Mouse (Mus musculus) midbrain, postnatal 0 days (tissue): Measurements from ENCODE around the gene Gm14139. TPM values are rescaled to one million over a fixed set of nuclear protein-coding genes. Genes with fewer than 3 reads are reported as not detected.
"Not testable (repeated sequence)": the region's sequence is repeated elsewhere in the genome, so short reads cannot be mapped to it uniquely, and the experiment has no call there.

Source experiments
- ATAC-seq: fragments of 200-750 bp; cut with Nextera tagmentation; 2 replicates; pipeline ENCODE4 v1.8.0; 2017; ENCODE audit warnings: moderate number of reproducible peaks, mild to moderate bottlenecking, moderate TSS enrichment, moderate library complexity; ENCODE audit not compliant: low FRiP score
- DNase-seq: peaks from one replicate; pipeline ENCODE4 v3.0.0-alpha.2; 2015; ENCODE audit warnings: low spot score
- H3K27ac ChIP-seq: fragments of 300-500 bp; sonication (generic); 2 replicates; pipeline ENCODE4 v1.5.1; 2014; ENCODE audit warnings: low read depth, mild to moderate bottlenecking, low read length, mixed read lengths
- H3K27me3 ChIP-seq: fragments of 300-500 bp; sonication (generic); 2 replicates; pipeline ENCODE4 v1.6.1; 2014; ENCODE audit warnings: low read length, control low read depth, mixed read lengths; ENCODE audit not compliant: insufficient read depth
- H3K36me3 ChIP-seq: fragments of 300-500 bp; sonication (generic); 2 replicates; pipeline ENCODE4 v1.6.1; 2014; ENCODE audit warnings: low read length, control low read depth, mixed read lengths; ENCODE audit not compliant: insufficient read depth
- H3K4me1 ChIP-seq: fragments of 300-500 bp; sonication (generic); 2 replicates; pipeline ENCODE4 v1.6.1; 2014; ENCODE audit warnings: mild to moderate bottlenecking, control low read depth, antibody characterized with exemption, low read length, mixed read lengths; ENCODE audit not compliant: insufficient read depth
- H3K4me2 ChIP-seq: fragments of 300-500 bp; sonication (generic); 2 replicates; pipeline ENCODE4 v1.6.1; 2014; ENCODE audit warnings: low read depth, mild to moderate bottlenecking, low read length, mixed read lengths; ENCODE audit not compliant: poor library complexity, severe bottlenecking
- H3K4me3 ChIP-seq: fragments of 300-500 bp; sonication (generic); 2 replicates; pipeline ENCODE4 v1.5.1; 2014; ENCODE audit warnings: low read depth, mild to moderate bottlenecking, low read length, moderate library complexity
- H3K9ac ChIP-seq: fragments of 300-500 bp; sonication (generic); replicated peaks from 2 replicates; pipeline ENCODE4 v1.6.1; 2014; ENCODE audit warnings: mild to moderate bottlenecking, low read length, moderate library complexity, mixed read lengths; ENCODE audit not compliant: poor library complexity, severe bottlenecking
- H3K9me3 ChIP-seq: fragments of 300-500 bp; sonication (generic); 2 replicates; pipeline ENCODE4 v1.6.1; 2016; ENCODE audit warnings: low read length, control low read depth
- CTCF ChIP-seq: IDR thresholded peaks from 2 replicates; pipeline ENCODE4 v1.5.1; 2016; ENCODE audit warnings: antibody characterized with exemption, mild to moderate bottlenecking
- WGBS: fragments of 180-500 bp; shearing (Covaris S2); extraction: QIAGEN DNeasy Blood & Tissue Kit; methylation state at CpG from one replicate; pipeline ENCODE4 v1.1.7; 2014; 5-methylcytosine and 5-hydroxymethylcytosine counted together
- polyA plus RNA-seq: library from polyadenylated mRNA; unstranded; fragments of >200 nt; fragmentation: Nextera tagmentation; extraction: Ambion mirVana; gene quantifications from 2 replicates; pipeline ENCODE4 v1.2.1, GENCODE M21; 2015
- total RNA-seq: library from RNA; depleted of rRNA; stranded (reverse); fragments of >200 nt; gene quantifications from 2 replicates; pipeline ENCODE4 v1.2.3, GENCODE M21; 2014; rRNA removed

Gm14139 gene
- not detected in 2 replicates for total RNA-seq
- not detected in 2 replicates for polyA plus RNA-seq

DNA sequence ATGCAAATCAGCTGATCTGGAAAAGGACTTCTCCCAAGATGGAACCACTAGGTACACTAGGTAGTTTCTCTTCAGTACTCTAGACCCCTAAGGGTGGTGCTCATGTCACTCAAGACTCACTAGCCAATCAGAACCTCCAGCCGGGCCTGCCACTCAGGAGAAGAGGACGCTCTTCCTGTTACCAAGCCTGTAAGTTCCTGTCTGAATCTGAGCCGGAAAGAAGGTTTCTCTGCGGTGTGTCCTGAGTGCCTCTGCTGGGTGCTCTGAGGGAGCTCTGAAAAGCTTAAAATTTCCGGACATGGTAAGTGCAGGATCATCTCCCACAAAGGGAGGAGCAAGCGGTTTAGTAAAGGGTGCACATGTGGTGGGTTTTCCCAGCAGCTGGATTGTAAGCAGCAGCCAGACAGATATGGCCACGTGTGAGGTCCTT is at the start of gene Gm14139:
Gm14139 (plus strand) TSS at position 186 of the 430 bp plus-strand sequence.
- H3K9me3 ChIP-seq: peaks cover 11% of the 10 kb centered on the region
- not testable (repeated sequence) for H3K27ac ChIP-seq, H3K36me3 ChIP-seq, DNase-seq, H3K27me3 ChIP-seq, ATAC-seq, H3K4me1 ChIP-seq, H3K9ac ChIP-seq, H3K4me2 ChIP-seq, H3K4me3 ChIP-seq
- 78% methylated on average over 7 of the region's 7 CpGs for WGBS

- peaks cover 15% of the 10 kb centered on the region; the same call in 1 of the 2 replicates for H3K9me3 ChIP-seq
- WGBS: 84% methylated on average over 1 of the region's 1 CpGs
- not testable (repeated sequence) for DNase-seq, H3K27ac ChIP-seq, H3K27me3 ChIP-seq, ATAC-seq, H3K9ac ChIP-seq, H3K4me1 ChIP-seq, H3K4me2 ChIP-seq, H3K36me3 ChIP-seq, H3K4me3 ChIP-seq
These were observed 49.6 kb upstream of the Gm14139 start for GRCm38 (mm10) chr2:150132002-150132401.

DNA sequence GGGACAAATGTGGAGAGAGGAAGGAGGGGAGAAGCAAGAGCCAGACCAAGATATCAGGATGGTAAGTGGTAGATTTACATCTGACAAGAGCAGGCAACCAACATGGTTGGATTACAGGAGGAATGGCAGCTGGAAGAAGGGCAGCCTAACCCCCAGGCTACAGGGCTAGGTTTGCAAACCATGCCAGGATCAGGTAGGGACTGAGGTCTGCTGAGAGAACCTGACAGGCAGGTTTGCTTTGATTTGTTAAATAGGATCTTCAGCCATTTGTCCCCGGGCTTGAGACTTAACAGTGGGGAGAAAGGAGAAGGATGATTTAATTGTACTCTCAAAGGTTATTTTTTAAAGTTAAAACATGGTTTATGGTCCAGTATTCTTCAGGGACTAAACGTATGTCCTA is 48.8 kb upstream of the Gm14139 start:
- no peak for DNase-seq
- Histone ChIP-seq H3K9me3 (peaks cover 13% of the 10 kb centered on the region; the same call in 1 of the 2 replicates), H3K9ac (no peak overlapping the region), H3K4me3 (no peak overlapping the region), H3K27me3 (no peaks in the 10 kb centered on the region), H3K4me1 (no peaks in the 10 kb centered on the region), H3K4me2 (no peak overlapping the region), H3K27ac (no peak overlapping the region), H3K36me3 (no peaks in the 10 kb centered on the region)
- no peak for TF ChIP-seq CTCF
- ATAC-seq: no peak
- 92% methylated on average over 2 of the region's 2 CpGs for WGBS

- no peaks in the 10 kb centered on the region for H3K27me3 ChIP-seq
- H3K36me3 ChIP-seq: no peaks in the 10 kb centered on the region
- no peaks in the 10 kb centered on the region for H3K4me1 ChIP-seq
- H3K9ac ChIP-seq: peak within 1 kb of the TSS; percentile 53
- H3K4me3 ChIP-seq: peak within 1 kb of the TSS; percentile 57
- ATAC-seq (peak; percentile 100), DNase-seq (peak; percentile 97)
- H3K9me3 ChIP-seq: 0 out of 2 replicates have a peak, but pooled peaks cover 3% of the 10 kb centered on the region
- TF ChIP-seq CTCF: peak; percentile 43
- under 1% methylated on average over 13 of the region's 13 CpGs for WGBS
- H3K27ac ChIP-seq: peak within 1 kb of the TSS; percentile 62
- H3K4me2 ChIP-seq: peak within 1 kb of the TSS; percentile 57
These were observed 45.1 kb upstream of the Gm14139 start, which contains the start of gene Zfp120 for GRCm38 (mm10) chr2:150136435-150136897. Zfp120 (minus strand) TSS chr2:150136708.

GRCm38 (mm10) chr2:150166703-150167102 is 14.9 kb upstream of the Gm14139 start:
- Histone ChIP-seq H3K27ac (no peak overlapping the region), H3K9me3 (no peaks in the 10 kb centered on the region), H3K36me3 (no peaks in the 10 kb centered on the region), H3K27me3 (no peaks in the 10 kb centered on the region), H3K4me2 (no peak overlapping the region), H3K4me3 (no peak overlapping the region), H3K9ac (no peak overlapping the region), H3K4me1 (no peaks in the 10 kb centered on the region)
- no peak for TF ChIP-seq CTCF
- ATAC-seq (no peak), DNase-seq (no peak)

DNA sequence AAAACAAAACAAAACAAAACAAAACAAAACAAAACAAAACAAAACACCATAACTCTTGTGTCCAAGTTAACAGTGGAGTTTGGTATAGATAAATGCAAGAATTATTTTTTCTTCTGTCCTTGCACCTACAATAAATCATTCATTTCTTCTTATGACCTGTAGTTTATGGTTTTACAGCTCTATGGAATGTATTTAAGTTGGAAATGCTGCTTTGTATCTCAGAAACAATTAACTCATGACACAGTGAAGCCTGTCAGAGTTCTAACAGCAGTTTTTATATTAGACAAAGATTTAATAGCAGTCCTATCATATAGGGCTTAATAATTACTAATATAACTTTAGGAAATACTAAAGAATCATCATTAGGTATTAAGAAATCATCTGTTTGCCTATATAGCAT is 7.7 kb upstream of the Gm14139 start:
- no peaks in the 10 kb centered on the region for H3K27me3 ChIP-seq
- no peak overlapping the region for H3K9ac ChIP-seq
- no peak overlapping the region for H3K27ac ChIP-seq
- H3K4me3 ChIP-seq: no peak overlapping the region
- H3K9me3 ChIP-seq: peaks cover 16% of the 10 kb centered on the region
- TF ChIP-seq CTCF: no peak
- DNase-seq: no peak
- H3K4me1 ChIP-seq: no peaks in the 10 kb centered on the region
- no peak overlapping the region for H3K4me2 ChIP-seq
- no peaks in the 10 kb centered on the region for H3K36me3 ChIP-seq
- ATAC-seq: no peak

DNA sequence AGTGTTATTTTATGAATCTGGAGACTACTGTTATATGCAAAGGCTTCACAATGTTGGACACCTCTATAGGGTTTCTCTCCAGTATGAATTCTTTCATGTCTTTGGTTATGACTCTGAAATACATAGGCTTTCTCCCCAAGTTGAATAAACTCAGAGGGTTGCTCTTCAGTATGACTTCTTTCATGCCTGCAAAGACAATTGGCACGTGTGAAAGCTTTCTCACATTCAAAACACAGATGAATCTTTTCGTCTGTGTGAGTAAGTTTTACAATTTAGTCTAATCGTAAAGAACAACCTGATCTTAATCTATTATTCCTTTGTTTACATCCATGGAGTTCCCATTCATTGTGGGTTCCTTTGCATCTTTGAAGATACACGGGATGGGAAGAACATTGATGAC is 2.0 kb upstream of the Gm14139 start, which contains the start of gene Gm10770:
Gm10770 (minus strand) TSS at position 101 of the 400 bp plus-strand sequence.
- ATAC-seq: not testable (repeated sequence)
- WGBS: 80% methylated on average over 4 of the region's 4 CpGs

DNA sequence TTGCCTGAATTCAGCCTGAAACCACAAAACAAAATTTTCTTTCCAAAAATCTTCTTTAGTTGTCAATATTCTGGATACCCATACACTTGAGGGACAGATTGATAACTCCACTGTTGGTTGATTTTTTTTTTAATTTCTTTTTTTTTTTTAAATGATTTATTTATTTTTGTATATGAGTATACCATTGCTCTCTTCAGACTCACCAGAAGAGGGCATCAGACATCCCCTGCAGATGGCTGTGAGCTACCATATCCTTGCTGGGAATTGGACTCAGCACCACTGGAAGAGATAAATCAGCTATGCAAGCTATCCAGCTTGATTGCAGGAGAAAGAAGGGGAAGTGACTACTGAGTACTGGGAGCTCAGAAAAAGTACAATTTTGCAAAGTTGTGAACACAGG is 509 bp upstream of the Gm14139 start:
- H3K4me3 ChIP-seq: not testable (repeated sequence)

More for the DNA sequence above, 2.0 kb upstream of the Gm14139 start, which contains the start of gene Gm10770:
- H3K36me3 ChIP-seq, H3K27ac ChIP-seq, H3K4me3 ChIP-seq, DNase-seq, H3K27me3 ChIP-seq, H3K4me2 ChIP-seq, H3K9ac ChIP-seq, H3K4me1 ChIP-seq: not testable (repeated sequence)
- peaks cover 16% of the 10 kb centered on the region for H3K9me3 ChIP-seq

More for the DNA sequence above, 509 bp upstream of the Gm14139 start:
- not testable (repeated sequence) for H3K9ac ChIP-seq, DNase-seq, H3K27me3 ChIP-seq, H3K27ac ChIP-seq, H3K4me1 ChIP-seq, ATAC-seq, H3K36me3 ChIP-seq, H3K4me2 ChIP-seq
- H3K9me3 ChIP-seq: peaks cover 11% of the 10 kb centered on the region
